Mouse (Mus musculus) kidney, adult 2 months (tissue): ENCODE measurements at regions not wholly inside any gene's neighbourhood (a gene's known extent, or its start where the extent isn't known, plus 50 kb on each side); places are given as distances from the start of the nearest gene placed in this dataset.

Experiments
- CTCF ChIP-seq: fragments of 200-500 bp; conservative IDR thresholded peaks from 2 replicates; pipeline ENCODE4 v1.5.1; 2011; ENCODE audit warnings: low read depth, mild to moderate bottlenecking, control low read depth, low read length, moderate library complexity, mixed read lengths; ENCODE audit not compliant: insufficient read depth, insufficient read length
- POLR2A ChIP-seq: fragments of 200-500 bp; IDR thresholded peaks from one replicate; pipeline ENCODE4 v1.6.1; 2011; ENCODE audit warnings: low read depth, low read length, control low read depth

GRCm38 (mm10) chr17:75772861-75773260 is 221.1 kb upstream of the Fam98a start:
- no peak for TF ChIP-seq CTCF
- TF ChIP-seq POLR2A = no peak
